Mouse (Mus musculus) megakaryocyte-erythroid progenitor cell, adult 5-6 weeks (primary cell): ENCODE results near the gene Aif1l. TPM values are rescaled to one million over a fixed set of nuclear protein-coding genes. Genes with fewer than 3 reads are reported as not detected.

ENCODE experiments used
- ATAC-seq: replicated peaks from 2 replicates; pipeline ENCODE4 v1.8.0; 2016; ENCODE audit warnings: mild to moderate bottlenecking, inconsistent platforms; ENCODE audit not compliant: severe bottlenecking, poor library complexity, low FRiP score, low TSS enrichment
- total RNA-seq, 2 experiments: library from RNA; stranded (forward) in 1 of 2; stranded (reverse) in 1 of 2; fragments of 200-1000, 215-1000 nt in 1 of 2; fragments of >200 nt in 1 of 2; fragmentation: Nextera tagmentation in 1 of 2; gene quantifications; 2 replicates each; pipeline ENCODE4 v1.2.3; 2014 to 2017

Gene Aif1l
- total RNA-seq, 2 experiments from 2014 or later = not detected

- ATAC-seq = no peak
Observed at GRCm38 (mm10) chr2:31948801-31949200, 1.1 kb upstream of the Aif1l start.

- ATAC-seq = no peak
Observed at GRCm38 (mm10) chr2:31950966-31951365, 1.0 kb downstream of the Aif1l start.

GRCm38 (mm10) chr2:31952236-31952635 lies 2.3 kb downstream of the Aif1l start:
- no peak for ATAC-seq

GRCm38 (mm10) chr2:31952725-31953124 lies 2.8 kb downstream of the Aif1l start:
- no peak for ATAC-seq

- no peak for ATAC-seq
Observed at GRCm38 (mm10) chr2:31953687-31954086, 3.7 kb downstream of the Aif1l start.

- ATAC-seq = no peak
Observed at GRCm38 (mm10) chr2:31954779-31955181, 4.8 kb downstream of the Aif1l start.

- no peak for ATAC-seq
Observed at GRCm38 (mm10) chr2:31955686-31956085, 5.7 kb downstream of the Aif1l start.

GRCm38 (mm10) chr2:31957211-31957610 lies 7.3 kb downstream of the Aif1l start:
- ATAC-seq = no peak

GRCm38 (mm10) chr2:31960986-31961385 lies 11.0 kb downstream of the Aif1l start:
- ATAC-seq = no peak

- ATAC-seq = no peak
Observed at GRCm38 (mm10) chr2:31961791-31962222, 11.9 kb downstream of the Aif1l start.

GRCm38 (mm10) chr2:31962501-31963224 lies 12.7 kb downstream of the Aif1l start:
- 0 out of 2 replicates have a peak, but pooled peaks have one; percentile 39 for ATAC-seq

GRCm38 (mm10) chr2:31963491-31963890 lies 13.6 kb downstream of the Aif1l start:
- no peak for ATAC-seq

GRCm38 (mm10) chr2:31964191-31964590 lies 14.3 kb downstream of the Aif1l start:
- no peak for ATAC-seq

- ATAC-seq = peak; percentile 66
Observed at GRCm38 (mm10) chr2:31965110-31965509, 15.2 kb downstream of the Aif1l start.

GRCm38 (mm10) chr2:31966801-31967200 lies 16.9 kb downstream of the Aif1l start:
- no peak for ATAC-seq

- ATAC-seq = no peak
Observed at GRCm38 (mm10) chr2:31972589-31972988, 22.6 kb downstream of the Aif1l start.

- ATAC-seq = peak; percentile 97
Observed at GRCm38 (mm10) chr2:31974141-31974808, 24.3 kb downstream of the Aif1l start, which contains the start of gene Nup214. Gene Nup214 (plus strand): TSS chr2:31974436.

- ATAC-seq = no peak
Observed at GRCm38 (mm10) chr2:31974809-31975371, 25.0 kb downstream of the Aif1l start.

GRCm38 (mm10) chr2:31987774-31988173 lies 37.8 kb downstream of the Aif1l start:
- no peak for ATAC-seq

GRCm38 (mm10) chr2:31990961-31991360 lies 41.0 kb downstream of the Aif1l start:
- ATAC-seq = no peak

GRCm38 (mm10) chr2:31994896-31995295 lies 45.0 kb downstream of the Aif1l start:
- no peak for ATAC-seq
